Comparison of ENCODE assay signal across 14 mouse cellular contexts in the genomic region with DNA sequence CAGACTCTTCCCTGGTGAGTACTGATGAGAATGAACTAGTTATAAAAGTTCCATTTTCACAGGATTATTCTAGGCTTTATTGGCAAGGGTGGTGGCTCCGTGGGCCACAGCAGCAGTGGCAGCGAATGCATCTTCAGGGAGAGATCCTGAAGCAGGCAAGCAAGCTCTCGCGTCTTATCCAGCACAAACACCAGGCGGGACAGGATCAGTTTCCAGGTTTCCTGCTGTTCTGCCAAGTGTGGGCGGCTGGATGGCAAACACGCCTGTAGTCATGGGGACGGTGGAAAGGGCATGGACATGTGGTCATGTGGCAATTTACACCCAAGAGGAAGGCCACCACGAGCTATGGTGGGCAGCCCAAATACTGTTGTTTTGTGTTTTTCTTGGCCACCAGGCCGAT. TPM values are rescaled to one million over a fixed set of nuclear protein-coding genes. Genes with fewer than 3 reads are reported as not detected.
DNase-seq lines count a peak whose midpoint lies in the region; ATAC-seq lines count a peak whose summit lies in the region.
"Had no signal": no experiment of that assay in that cellular context is flagged by ENCODE, and none has a peak within 500 bp of the region (broad histone marks: within the 10 kb centered on the region; RNA-seq: fewer than 3 reads in every experiment).

No protein-coding gene starts in this region.

- no peaks in the 10 kb centered on the region for H3K9me3 ChIP-seq in neural tube, embryonic 15.5 days (replicated peaks)
- H3K9me3 ChIP-seq: hindbrain, embryonic 15.5 days had no signal

- H3K4me3 ChIP-seq in neural tube, embryonic 15.5 days (replicated peaks): no peak overlapping the region
- H3K4me3 ChIP-seq: hindbrain, embryonic 15.5 days had no signal

- no peak overlapping the region for H3K4me2 ChIP-seq in neural tube, embryonic 15.5 days
- H3K4me2 ChIP-seq: hindbrain, embryonic 15.5 days; liver, embryonic 11.5 days had no signal

- ATAC-seq in neural tube, embryonic 15.5 days (ENCODE audit: low FRiP score): no peak
- ATAC-seq: CD4-positive, CD25-positive, alpha-beta regulatory T cell, adult 4 months; forebrain, embryonic 16.5 days had no signal

- H3K27ac ChIP-seq in neural tube, embryonic 15.5 days (replicated peaks): no peak overlapping the region
- H3K27ac ChIP-seq: hindbrain, embryonic 15.5 days; stomach, postnatal 0 days had no signal

- peaks cover 9% of the 10 kb centered on the region for H3K4me1 ChIP-seq in neural tube, embryonic 15.5 days

- DNase-seq in gastrocnemius, postnatal 25 days: peak; percentile 19
- DNase-seq in gastrocnemius, postnatal 14 days: no peak
- DNase-seq in neural tube, embryonic 10.5 days (ENCODE audit: extremely low spot score, low spot score): no peak
- peak; percentile 68 for DNase-seq in fibroblast of lung, adult 2 months (ENCODE audit: low read depth)
- DNase-seq in thymus, postnatal 10 days (ENCODE audit: low spot score in 2 of 2): no peak
- no peak for DNase-seq in kidney, postnatal 4 days
- DNase-seq: cerebellum, adult 18-20 months; kidney, adult 2 months had no signal

- intact Hi-C loops in gastrocnemius, postnatal 14 days (cut with DNase I; ENCODE audit: low total_unique reads): no loop called here

- H3K36me3 ChIP-seq in neural tube, embryonic 15.5 days: no peaks in the 10 kb centered on the region
- H3K36me3 ChIP-seq: hindbrain, embryonic 15.5 days had no signal

- H3K27me3 ChIP-seq in neural tube, embryonic 15.5 days (replicated peaks): no peaks in the 10 kb centered on the region; the same call in 1 of the 2 replicates
- H3K27me3 ChIP-seq: hindbrain, embryonic 15.5 days had no signal

- 60% methylated on average over 10 of the region's 10 CpGs for WGBS in neural tube, embryonic 15.5 days

- H3K9ac ChIP-seq in neural tube, embryonic 15.5 days (replicated peaks): 0 out of 2 replicates have a peak overlapping the region, but pooled peaks have one; percentile 1
- H3K9ac ChIP-seq: hindbrain, embryonic 15.5 days had no signal

RNA-seq across cellular contexts. Expression of a gene that starts 3.7 kb away (rescaled TPM):
- total RNA-seq in gastrocnemius, postnatal 25 days (2021): under 1 TPM; 0.19 to 0.20 TPM
- total RNA-seq in gastrocnemius, postnatal 14 days (2021): 1 to 10 TPM in 1 of 2 experiments, under 1 TPM in 1; 0.92 to 1.3 TPM
- polyA plus RNA-seq in neural tube, embryonic 15.5 days (2015; fragmentation: Nextera tagmentation; extraction: Ambion mirVana): 0.27 and 1.6 TPM in 2 replicates

RNA-seq across cellular contexts. Expression of a gene that starts 47.4 kb away (rescaled TPM):
- total RNA-seq in gastrocnemius, postnatal 25 days (2021): 10 to 100 TPM; 11.8 to 13.6 TPM
- 10 to 100 TPM; 11.5 to 13.3 TPM for total RNA-seq in gastrocnemius, postnatal 14 days (2021)
- 15.6 and 15.8 TPM in 2 replicates for polyA plus RNA-seq in neural tube, embryonic 15.5 days (2015; fragmentation: Nextera tagmentation; extraction: Ambion mirVana)

Comparison
In these comparisons a context has a peak if more than half of its experiments do, and no peak if none do; other contexts are left out.
1. DNase-seq: peak in gastrocnemius, postnatal 25 days (single experiment) and fibroblast of lung, adult 2 months (single experiment); none in gastrocnemius, postnatal 14 days (single experiment), neural tube, embryonic 10.5 days (single experiment), thymus, postnatal 10 days (0 of 2) and kidney, postnatal 4 days (0 of 2).